Mouse (Mus musculus) midbrain, embryonic 16.5 days (tissue): ENCODE measurements around the gene Cd244a. TPM values are rescaled to one million over a fixed set of nuclear protein-coding genes. Genes with fewer than 3 reads are reported as not detected.

Experiments used
- ATAC-seq: fragments of 200-750 bp; cut with Nextera tagmentation; 2 replicates; pipeline ENCODE4 v1.8.0; 2017; ENCODE audit warnings: moderate TSS enrichment
- H3K27ac ChIP-seq: fragments of 300-500 bp; sonication (generic); 2 replicates; pipeline ENCODE4 v1.5.1; 2014; ENCODE audit warnings: mild to moderate bottlenecking, low read length, mixed read lengths
- H3K27me3 ChIP-seq: fragments of 300-500 bp; sonication (generic); 2 replicates; pipeline ENCODE4 v1.6.1; 2014; ENCODE audit warnings: low read depth, low read length, mixed read lengths; ENCODE audit not compliant: control insufficient read depth, insufficient read depth
- H3K36me3 ChIP-seq: fragments of 300-500 bp; sonication (generic); 2 replicates; pipeline ENCODE4 v1.6.1; 2014; ENCODE audit warnings: mild to moderate bottlenecking, low read length, moderate library complexity, mixed read lengths; ENCODE audit not compliant: control insufficient read depth, insufficient read depth
- H3K4me1 ChIP-seq: fragments of 300-500 bp; sonication (generic); 2 replicates; pipeline ENCODE4 v1.6.1; 2014; ENCODE audit warnings: mild to moderate bottlenecking, low read length, mixed read lengths; ENCODE audit not compliant: control insufficient read depth, insufficient read depth
- H3K4me2 ChIP-seq: fragments of 300-500 bp; sonication (generic); 2 replicates; pipeline ENCODE4 v1.6.1; 2014; ENCODE audit warnings: mild to moderate bottlenecking, low read length, mixed read lengths
- H3K4me3 ChIP-seq: fragments of 300-500 bp; sonication (generic); 2 replicates; pipeline ENCODE4 v1.5.1; 2014; ENCODE audit warnings: low read depth, mild to moderate bottlenecking, low read length, moderate library complexity, mixed read lengths
- H3K9ac ChIP-seq: fragments of 300-500 bp; sonication (generic); 2 replicates; pipeline ENCODE4 v1.6.1; 2014; ENCODE audit warnings: low read depth, low read length, mixed read lengths
- H3K9me3 ChIP-seq: fragments of 300-500 bp; sonication (generic); replicated peaks from 2 replicates; pipeline ENCODE4 v1.6.1; 2014; ENCODE audit warnings: mild to moderate bottlenecking, low read length, mixed read lengths; ENCODE audit not compliant: control insufficient read depth, poor library complexity, severe bottlenecking
- WGBS: fragments of 180-500 bp; shearing (Covaris S2); extraction: QIAGEN DNeasy Blood & Tissue Kit; methylation state at CpG from one replicate; pipeline ENCODE4 v1.1.7; 2014; 5-methylcytosine and 5-hydroxymethylcytosine counted together
- polyA plus RNA-seq: library from polyadenylated mRNA; unstranded; fragments of >200 nt; fragmentation: Nextera tagmentation; extraction: Ambion mirVana; gene quantifications from 2 replicates; pipeline ENCODE4 v1.2.1, GENCODE M21; 2015

Cd244a gene
- polyA plus RNA-seq, 1 experiment from 2014 or later: not detected

- 92% methylated on average over 2 of the region's 2 CpGs for WGBS
- no peak for ATAC-seq
Observed at GRCm38 (mm10) chr1:171610026-171610425, 51.0 kb downstream of the Cd244a start.

GRCm38 (mm10) chr1:171610781-171611180 is 51.8 kb downstream of the Cd244a start:
- Histone ChIP-seq H3K4me3 (no peak overlapping the region), H3K36me3 (no peaks in the 10 kb centered on the region), H3K9me3 (no peaks in the 10 kb centered on the region), H3K4me1 (no peaks in the 10 kb centered on the region), H3K27me3 (no peaks in the 10 kb centered on the region), H3K9ac (no peak overlapping the region), H3K4me2 (no peak overlapping the region), H3K27ac (no peak overlapping the region)
- 58% methylated on average over 1 of the region's 1 CpGs for WGBS
- no peak for ATAC-seq

More at GRCm38 (mm10) chr1:171610026-171610425, 51.0 kb downstream of the Cd244a start:
- Histone ChIP-seq H3K9me3 (no peaks in the 10 kb centered on the region), H3K27ac (no peak overlapping the region), H3K4me2 (no peak overlapping the region), H3K4me3 (no peak overlapping the region), H3K36me3 (no peaks in the 10 kb centered on the region), H3K4me1 (no peaks in the 10 kb centered on the region), H3K9ac (no peak overlapping the region), H3K27me3 (no peaks in the 10 kb centered on the region)

- H3K4me2 ChIP-seq: no peak overlapping the region
- H3K9me3 ChIP-seq: no peaks in the 10 kb centered on the region
- H3K4me3 ChIP-seq: no peak overlapping the region
- no peak overlapping the region for H3K27ac ChIP-seq
- H3K9ac ChIP-seq: no peak overlapping the region
- no peak for ATAC-seq
- H3K4me1 ChIP-seq: no peaks in the 10 kb centered on the region
- no peaks in the 10 kb centered on the region for H3K27me3 ChIP-seq
- 49% methylated on average over 2 of the region's 2 CpGs for WGBS
- H3K36me3 ChIP-seq: no peaks in the 10 kb centered on the region
Observed at GRCm38 (mm10) chr1:171613962-171614361, 55.0 kb downstream of the Cd244a start.

- Histone ChIP-seq H3K27ac (no peak overlapping the region), H3K4me3 (no peak overlapping the region), H3K4me2 (no peak overlapping the region), H3K9ac (no peak overlapping the region), H3K27me3 (no peaks in the 10 kb centered on the region), H3K36me3 (no peaks in the 10 kb centered on the region), H3K4me1 (no peaks in the 10 kb centered on the region), H3K9me3 (no peaks in the 10 kb centered on the region)
- no peak for ATAC-seq
- WGBS: 84% methylated on average over 11 of the region's 11 CpGs
Observed at GRCm38 (mm10) chr1:171616881-171617515, 58.0 kb downstream of the Cd244a start.

- 90% methylated on average over 8 of the region's 8 CpGs for WGBS
Observed at GRCm38 (mm10) chr1:171619001-171619400, 60.0 kb downstream of the Cd244a start.

GRCm38 (mm10) chr1:171619645-171620044 is 60.7 kb downstream of the Cd244a start:
- Histone ChIP-seq H3K27me3 (no peaks in the 10 kb centered on the region), H3K4me2 (no peak overlapping the region), H3K9ac (no peak overlapping the region), H3K36me3 (no peaks in the 10 kb centered on the region), H3K4me1 (no peaks in the 10 kb centered on the region), H3K27ac (no peak overlapping the region), H3K4me3 (no peak overlapping the region), H3K9me3 (no peaks in the 10 kb centered on the region)
- WGBS: 85% methylated on average over 3 of the region's 3 CpGs
- no peak for ATAC-seq

More at GRCm38 (mm10) chr1:171619001-171619400, 60.0 kb downstream of the Cd244a start:
- Histone ChIP-seq H3K36me3 (no peaks in the 10 kb centered on the region), H3K27me3 (no peaks in the 10 kb centered on the region), H3K9ac (no peak overlapping the region), H3K27ac (no peak overlapping the region), H3K4me2 (no peak overlapping the region), H3K4me1 (no peaks in the 10 kb centered on the region), H3K4me3 (no peak overlapping the region), H3K9me3 (no peaks in the 10 kb centered on the region)
- no peak for ATAC-seq

GRCm38 (mm10) chr1:171620091-171620490 is 61.1 kb downstream of the Cd244a start:
- Histone ChIP-seq H3K4me3 (no peak overlapping the region), H3K9ac (no peak overlapping the region), H3K27ac (no peak overlapping the region), H3K4me1 (no peaks in the 10 kb centered on the region), H3K27me3 (no peaks in the 10 kb centered on the region), H3K9me3 (no peaks in the 10 kb centered on the region), H3K36me3 (no peaks in the 10 kb centered on the region), H3K4me2 (no peak overlapping the region)
- WGBS: 95% methylated on average over 6 of the region's 6 CpGs
- ATAC-seq: no peak

- no peak for ATAC-seq
- H3K36me3 ChIP-seq: no peaks in the 10 kb centered on the region
- no peaks in the 10 kb centered on the region for H3K4me1 ChIP-seq
- H3K9ac ChIP-seq: no peak overlapping the region
- H3K9me3 ChIP-seq: no peaks in the 10 kb centered on the region
- H3K4me2 ChIP-seq: no peak overlapping the region
- WGBS: 93% methylated on average over 3 of the region's 3 CpGs
- no peaks in the 10 kb centered on the region for H3K27me3 ChIP-seq
- H3K4me3 ChIP-seq: no peak overlapping the region
- H3K27ac ChIP-seq: no peak overlapping the region
Observed at GRCm38 (mm10) chr1:171627801-171628200, 68.8 kb downstream of the Cd244a start.

- Histone ChIP-seq H3K4me1 (no peaks in the 10 kb centered on the region), H3K4me2 (no peak overlapping the region), H3K27me3 (no peaks in the 10 kb centered on the region), H3K36me3 (no peaks in the 10 kb centered on the region), H3K27ac (no peak overlapping the region), H3K9me3 (no peaks in the 10 kb centered on the region), H3K4me3 (no peak overlapping the region), H3K9ac (no peak overlapping the region)
- no peak for ATAC-seq
- 83% methylated on average over 6 of the region's 6 CpGs for WGBS
Observed at GRCm38 (mm10) chr1:171629168-171629567, 70.2 kb downstream of the Cd244a start.
